Mouse (Mus musculus) forebrain, embryonic 13.5 days (tissue): Measurements from ENCODE around the gene Tmem53. TPM values are rescaled to one million over a fixed set of nuclear protein-coding genes. Genes with fewer than 3 reads are reported as not detected.
"Not testable (repeated sequence)": the region's sequence is repeated elsewhere in the genome, so short reads cannot be mapped to it uniquely, and the experiment has no call there.

Source experiments
- ATAC-seq: fragments of 200-750 bp; cut with Nextera tagmentation; 2 replicates; pipeline ENCODE4 v1.8.0; 2017
- H3K27ac ChIP-seq: fragments of 300-500 bp; sonication (generic); 2 replicates; pipeline ENCODE4 v1.5.1; 2015; ENCODE audit warnings: inconsistent platforms, mild to moderate bottlenecking, moderate library complexity
- H3K27me3 ChIP-seq: fragments of 300-500 bp; sonication (generic); 2 replicates; pipeline ENCODE4 v1.6.1; 2015; ENCODE audit warnings: mild to moderate bottlenecking, inconsistent platforms
- H3K36me3 ChIP-seq: fragments of 300-500 bp; sonication (generic); 2 replicates; pipeline ENCODE4 v1.6.1; 2015; ENCODE audit warnings: mild to moderate bottlenecking, inconsistent platforms; ENCODE audit not compliant: poor library complexity, severe bottlenecking
- H3K4me1 ChIP-seq: fragments of 300-500 bp; sonication (generic); 2 replicates; pipeline ENCODE4 v1.6.1; 2015; ENCODE audit warnings: inconsistent platforms
- H3K4me2 ChIP-seq: fragments of 300-500 bp; sonication (generic); 2 replicates; pipeline ENCODE4 v1.6.1; 2015; ENCODE audit warnings: inconsistent platforms, mild to moderate bottlenecking, moderate library complexity
- H3K4me3 ChIP-seq: fragments of 300-500 bp; sonication (generic); 2 replicates; pipeline ENCODE4 v1.5.1; 2015; ENCODE audit warnings: mild to moderate bottlenecking, inconsistent platforms
- H3K9ac ChIP-seq: fragments of 300-500 bp; sonication (generic); 2 replicates; pipeline ENCODE4 v1.6.1; 2015; ENCODE audit warnings: mild to moderate bottlenecking, inconsistent platforms
- H3K9me3 ChIP-seq: fragments of 300-500 bp; sonication (generic); replicated peaks from 2 replicates; pipeline ENCODE4 v1.6.1; 2016; ENCODE audit warnings: inconsistent platforms
- WGBS: fragments of 180-500 bp; shearing (Covaris S2); methylation state at CpG from one replicate; pipeline ENCODE4 v1.1.7; 2015; 5-methylcytosine and 5-hydroxymethylcytosine counted together
- polyA plus RNA-seq: library from polyadenylated mRNA; unstranded; fragments of >200 nt; fragmentation: Nextera tagmentation; extraction: Ambion mirVana; gene quantifications from 2 replicates; pipeline ENCODE4 v1.2.1, GENCODE M21; 2015

Gene Tmem53
- polyA plus RNA-seq, 1 experiment from 2014 or later, result 6.9 TPM

DNA sequence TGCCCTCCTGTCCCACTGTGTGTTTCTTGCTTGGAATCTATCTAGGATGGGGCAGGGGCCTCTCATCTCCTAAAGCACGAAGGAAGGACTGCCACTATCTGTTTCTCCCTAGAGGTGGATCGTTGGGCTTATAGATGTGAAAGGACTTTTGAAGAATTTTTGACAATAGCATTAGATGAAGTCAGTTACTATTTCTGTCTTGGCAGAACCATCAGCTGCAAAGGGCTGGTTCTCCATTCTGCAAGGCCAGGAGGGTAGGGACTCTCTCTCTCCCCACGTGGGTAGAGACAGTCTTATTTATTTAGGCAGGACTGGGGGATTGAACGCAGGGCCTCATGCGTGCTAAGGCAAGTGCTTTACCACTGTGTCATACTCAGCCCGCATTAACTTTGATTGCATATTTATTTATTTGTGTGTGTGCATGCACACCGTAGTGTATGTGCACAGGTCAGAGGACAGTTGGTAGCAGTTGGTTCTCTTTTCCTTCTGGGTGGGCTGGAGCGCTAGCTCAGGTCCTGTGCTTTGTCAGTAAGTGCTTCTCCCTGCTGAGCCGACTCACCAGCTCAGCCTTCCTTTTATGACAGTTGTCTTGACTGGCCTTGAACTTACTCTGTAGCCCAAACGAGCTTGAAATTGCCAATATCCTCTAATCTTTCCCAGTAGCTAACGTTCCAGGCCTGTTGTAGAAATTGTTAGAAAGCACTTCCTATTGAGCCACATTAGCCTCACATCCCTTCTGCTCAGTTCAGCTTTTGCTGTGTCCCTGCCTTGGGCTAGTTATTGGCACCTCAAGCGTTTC lies 1.7 kb downstream of the Tmem53 start:
- no peak overlapping the region for H3K4me3 ChIP-seq
- 62% methylated on average over 12 of the region's 12 CpGs for WGBS
- no peak overlapping the region for H3K4me2 ChIP-seq
- peaks cover 28% of the 10 kb centered on the region; the same call in 1 of the 2 replicates for H3K4me1 ChIP-seq
- no peak overlapping the region for H3K27ac ChIP-seq
- H3K9ac ChIP-seq, result no peak overlapping the region
- H3K27me3 ChIP-seq, result no peaks in the 10 kb centered on the region
- H3K36me3 ChIP-seq, result no peaks in the 10 kb centered on the region
- no peak for ATAC-seq
- H3K9me3 ChIP-seq, result no peaks in the 10 kb centered on the region

DNA sequence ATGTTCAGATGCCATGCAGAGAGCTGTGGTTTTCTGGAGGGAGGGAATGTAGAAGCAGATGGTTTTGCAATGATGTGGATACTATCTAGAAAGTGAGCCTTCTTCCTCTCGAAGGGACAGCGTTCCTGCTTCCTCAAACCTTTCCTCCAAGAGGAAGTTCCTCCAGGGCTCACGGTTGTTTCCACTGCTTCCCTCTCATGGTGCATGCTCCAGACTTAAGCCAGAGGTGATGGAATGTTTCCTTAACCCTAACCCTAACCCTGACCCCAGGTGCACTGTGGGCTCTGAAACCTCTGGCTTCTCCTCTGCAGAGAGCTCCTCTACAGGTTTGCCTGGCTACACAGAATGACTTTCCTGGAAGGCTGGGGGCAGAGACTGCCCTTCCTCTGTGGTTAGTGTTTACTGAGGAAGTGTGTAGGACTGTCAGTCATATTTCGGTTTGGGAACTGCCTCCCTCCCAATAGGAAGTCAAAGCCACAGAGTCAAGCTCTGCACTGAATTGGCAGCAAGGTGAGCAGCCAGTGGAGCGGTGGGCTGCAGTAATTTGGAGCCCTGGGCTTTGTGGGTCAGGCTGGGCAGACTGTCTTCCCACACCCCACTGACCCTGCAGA lies 2.4 kb downstream of the Tmem53 start:
- Histone ChIP-seq H3K27me3 (no peaks in the 10 kb centered on the region), H3K27ac (no peak overlapping the region), H3K4me1 (peaks cover 28% of the 10 kb centered on the region; the same call in 1 of the 2 replicates), H3K36me3 (no peaks in the 10 kb centered on the region), H3K4me3 (no peak overlapping the region), H3K9me3 (no peaks in the 10 kb centered on the region), H3K4me2 (no peak overlapping the region), H3K9ac (no peak overlapping the region)
- no peak for ATAC-seq
- WGBS, result 65% methylated on average over 5 of the region's 5 CpGs

DNA sequence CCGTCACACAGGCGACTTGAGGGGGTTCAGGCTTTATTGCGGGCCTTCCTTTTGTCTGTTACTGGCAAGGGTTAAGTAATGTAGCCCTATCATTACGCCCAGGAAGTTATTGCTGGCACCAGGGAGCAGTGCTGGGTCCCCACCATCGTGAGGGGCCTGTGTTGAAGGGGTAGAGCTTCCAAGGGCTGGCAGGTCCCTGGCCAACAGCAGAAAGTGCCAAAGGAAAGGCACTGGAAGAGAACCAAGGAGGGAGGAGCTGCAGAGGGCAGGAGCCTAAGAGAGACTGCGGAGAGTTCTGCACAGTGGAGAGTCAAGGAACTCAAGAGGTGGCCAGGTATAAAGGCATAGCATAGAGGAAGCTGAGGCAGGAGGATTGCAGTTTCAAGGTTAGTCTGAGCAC lies 2.9 kb downstream of the Tmem53 start:
- 47% methylated on average over 6 of the region's 6 CpGs for WGBS
- H3K27ac ChIP-seq, result no peak overlapping the region
- no peak overlapping the region for H3K4me3 ChIP-seq
- no peaks in the 10 kb centered on the region for H3K36me3 ChIP-seq
- H3K9ac ChIP-seq, result no peak overlapping the region
- no peak overlapping the region for H3K4me2 ChIP-seq
- no peaks in the 10 kb centered on the region for H3K27me3 ChIP-seq
- peaks cover 28% of the 10 kb centered on the region; the same call in 1 of the 2 replicates for H3K4me1 ChIP-seq
- ATAC-seq, result no peak
- no peaks in the 10 kb centered on the region for H3K9me3 ChIP-seq

DNA sequence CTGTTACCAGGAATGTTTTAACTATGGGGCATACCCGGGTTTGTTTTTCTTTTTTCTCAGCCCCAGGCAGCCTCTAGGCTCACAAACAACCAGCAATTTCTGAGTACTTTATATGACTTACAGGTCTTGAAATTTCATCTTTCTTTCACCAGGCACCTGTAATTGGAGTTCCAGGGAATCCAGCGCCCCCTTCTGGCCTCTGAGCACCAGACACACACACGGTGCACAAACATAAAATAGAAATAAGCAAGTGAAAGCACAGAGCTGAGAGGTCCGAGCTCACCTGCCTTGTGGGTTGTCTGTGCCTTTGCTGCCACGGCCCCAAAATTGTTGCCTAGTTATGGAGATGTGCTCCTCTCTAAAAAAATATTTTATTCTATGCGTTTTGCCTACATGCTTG lies 8.2 kb downstream of the Tmem53 start:
- WGBS, result 78% methylated on average over 6 of the region's 6 CpGs
- H3K27ac ChIP-seq, result not testable (repeated sequence)

DNA sequence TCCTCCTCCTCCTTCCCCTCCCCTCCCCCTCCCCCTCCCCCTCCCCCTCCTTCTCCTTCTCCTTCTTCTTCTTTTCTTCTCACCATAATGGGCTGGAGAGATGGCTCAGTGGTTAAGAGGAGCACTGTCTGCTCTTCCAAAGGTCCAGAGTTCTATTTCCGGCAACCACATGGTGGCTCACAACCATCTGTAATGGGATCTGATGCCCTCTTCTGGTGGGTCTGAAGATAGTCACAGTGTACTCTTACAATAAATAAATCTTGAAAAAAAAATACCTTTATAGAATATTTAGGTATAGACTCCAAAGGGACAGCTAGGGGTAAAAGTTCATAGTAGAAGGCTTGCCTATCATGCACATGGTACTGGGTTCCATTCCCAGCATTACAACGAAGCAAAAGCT lies 9.5 kb downstream of the Tmem53 start:
- H3K36me3 ChIP-seq, result no peaks in the 10 kb centered on the region
- no peak overlapping the region for H3K27ac ChIP-seq
- no peaks in the 10 kb centered on the region for H3K4me1 ChIP-seq
- no peaks in the 10 kb centered on the region for H3K27me3 ChIP-seq
- no peak overlapping the region for H3K9ac ChIP-seq
- H3K4me2 ChIP-seq, result no peak overlapping the region
- no peak for ATAC-seq
- H3K4me3 ChIP-seq, result no peak overlapping the region
- 73% methylated on average over 2 of the region's 2 CpGs for WGBS
- H3K9me3 ChIP-seq, result no peaks in the 10 kb centered on the region

More for the DNA sequence above, 8.2 kb downstream of the Tmem53 start:
- not testable (repeated sequence) for H3K4me1 ChIP-seq, H3K4me2 ChIP-seq, H3K36me3 ChIP-seq, H3K27me3 ChIP-seq, H3K9ac ChIP-seq, ATAC-seq, H3K9me3 ChIP-seq, H3K4me3 ChIP-seq

DNA sequence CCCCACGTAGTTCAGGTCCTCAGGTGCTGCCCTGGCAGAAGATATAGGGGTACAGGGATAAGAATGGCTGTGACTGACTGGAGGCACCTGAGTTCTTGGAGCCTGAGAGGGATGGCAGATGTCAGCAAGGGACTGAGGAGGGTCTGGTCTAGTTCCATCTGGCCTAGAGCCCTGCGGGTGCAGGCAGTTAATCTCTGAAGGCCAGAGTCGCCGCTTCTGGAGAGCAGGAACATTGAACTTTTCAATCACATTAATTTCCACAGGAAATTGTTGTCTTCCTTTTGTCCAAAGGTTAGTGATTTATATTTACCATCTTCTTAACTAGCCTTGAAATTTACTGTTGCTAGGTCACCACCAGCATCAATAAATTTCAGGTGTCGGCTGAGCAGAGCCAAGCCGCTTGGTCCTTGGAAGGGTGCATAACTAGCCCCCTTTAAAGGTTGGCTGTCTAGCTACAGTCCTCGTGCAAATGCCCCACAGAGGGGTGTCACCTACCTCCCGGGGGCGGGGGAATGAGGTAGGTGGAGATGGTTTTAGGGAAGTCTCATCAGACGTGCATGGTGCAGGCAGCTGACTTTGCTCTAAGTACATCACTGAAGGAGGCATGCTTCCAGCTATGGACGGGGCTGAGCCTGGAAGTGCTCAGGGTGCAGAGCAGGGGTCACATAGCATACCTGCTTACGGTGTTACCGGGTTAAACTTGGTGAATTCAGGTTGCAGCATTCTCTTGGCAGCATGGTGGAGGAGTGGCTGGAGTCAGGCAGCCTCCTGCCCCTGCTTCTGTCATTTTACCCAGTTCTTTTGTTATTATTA lies 10.6 kb downstream of the Tmem53 start:
- WGBS, result 80% methylated on average over 13 of the region's 13 CpGs

DNA sequence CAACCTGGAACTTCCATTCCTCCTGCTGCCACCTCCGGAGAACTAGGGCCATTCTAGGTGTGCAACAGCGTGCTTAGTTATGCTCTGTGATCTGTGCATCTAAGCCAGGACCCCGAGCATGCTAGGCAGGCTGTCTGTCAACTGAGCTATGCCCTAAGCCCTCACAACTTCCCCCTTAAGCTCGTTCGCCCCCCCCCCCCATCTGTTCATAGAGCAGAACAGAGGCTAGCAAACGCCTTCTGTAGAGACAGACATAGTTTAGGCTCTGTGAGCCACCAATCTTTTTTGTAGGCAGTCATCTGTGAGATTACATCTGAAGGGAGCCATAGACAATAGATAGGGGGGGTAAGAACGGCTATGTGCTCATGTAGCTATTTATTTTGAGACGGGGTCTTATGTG lies 11.2 kb downstream of the Tmem53 start:
- H3K27ac ChIP-seq, result no peak overlapping the region
- no peaks in the 10 kb centered on the region for H3K36me3 ChIP-seq
- H3K4me1 ChIP-seq, result no peaks in the 10 kb centered on the region
- H3K4me2 ChIP-seq, result no peak overlapping the region
- WGBS, result 55% methylated on average over 8 of the region's 8 CpGs
- ATAC-seq, result no peak
- no peaks in the 10 kb centered on the region for H3K27me3 ChIP-seq
- no peaks in the 10 kb centered on the region for H3K9me3 ChIP-seq
- H3K9ac ChIP-seq, result no peak overlapping the region
- H3K4me3 ChIP-seq, result no peak overlapping the region

More for the DNA sequence above, 10.6 kb downstream of the Tmem53 start:
- Histone ChIP-seq H3K27ac (no peak overlapping the region), H3K27me3 (no peaks in the 10 kb centered on the region), H3K4me2 (no peak overlapping the region), H3K9me3 (no peaks in the 10 kb centered on the region), H3K4me3 (no peak overlapping the region), H3K36me3 (no peaks in the 10 kb centered on the region), H3K9ac (no peak overlapping the region), H3K4me1 (no peaks in the 10 kb centered on the region)
- ATAC-seq, result no peak

DNA sequence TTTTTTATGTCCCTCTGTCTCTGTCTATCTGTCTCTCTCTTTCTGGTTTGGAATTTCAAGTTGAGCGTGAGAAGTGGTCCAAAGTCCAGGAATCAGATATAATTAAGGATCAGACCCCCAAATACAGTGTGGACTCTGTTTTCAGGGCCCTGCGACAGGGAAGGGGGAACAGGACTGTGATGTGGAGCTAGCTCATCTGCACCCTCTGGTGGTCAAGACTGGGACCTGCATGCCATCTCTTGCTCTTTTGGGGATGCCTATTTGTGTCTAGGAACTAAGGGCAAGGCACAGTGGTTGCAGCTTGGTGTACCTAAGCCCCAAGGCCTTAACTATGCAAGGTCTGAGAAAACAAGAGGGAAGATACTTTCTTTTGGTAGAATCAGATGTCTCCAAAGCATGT lies 15.5 kb downstream of the Tmem53 start:
- Histone ChIP-seq H3K27ac (no peak overlapping the region), H3K27me3 (no peaks in the 10 kb centered on the region), H3K4me2 (no peak overlapping the region), H3K4me1 (peaks cover 3% of the 10 kb centered on the region), H3K9ac (no peak overlapping the region), H3K4me3 (no peak overlapping the region), H3K9me3 (no peaks in the 10 kb centered on the region), H3K36me3 (peaks cover 13% of the 10 kb centered on the region)
- 8% methylated on average over 2 of the region's 2 CpGs for WGBS
- ATAC-seq, result no peak

DNA sequence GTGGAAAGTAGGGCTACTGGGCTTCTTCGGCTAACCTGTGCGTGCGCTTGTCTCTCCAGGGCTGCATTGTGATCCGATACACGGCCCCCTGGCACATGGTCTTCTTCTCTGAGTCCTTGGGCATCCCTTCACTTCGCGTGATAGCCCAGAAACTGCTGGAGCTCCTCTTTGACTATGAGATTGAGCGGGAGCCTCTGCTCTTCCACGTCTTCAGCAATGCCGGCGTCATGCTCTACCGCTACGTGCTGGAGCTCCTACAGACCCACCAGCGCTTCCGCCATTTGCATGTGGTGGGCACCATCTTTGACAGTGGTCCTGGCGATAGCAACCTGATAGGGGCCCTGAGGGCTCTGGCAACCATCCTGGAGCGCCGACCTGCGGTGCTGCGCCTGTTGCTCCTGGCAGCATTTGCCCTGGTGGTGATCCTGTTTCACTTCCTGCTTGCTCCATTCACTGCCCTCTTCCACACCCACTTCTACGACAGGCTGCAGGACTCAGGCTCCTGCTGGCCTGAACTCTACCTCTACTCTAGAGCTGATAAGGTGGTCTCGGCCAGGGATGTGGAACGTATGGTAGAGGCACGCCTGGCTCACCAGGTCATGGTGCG lies 16.2 kb downstream of the Tmem53 start:
- Histone ChIP-seq H3K4me1 (peaks cover 9% of the 10 kb centered on the region), H3K27ac (no peak overlapping the region), H3K9me3 (no peaks in the 10 kb centered on the region), H3K9ac (no peak overlapping the region), H3K4me2 (no peak overlapping the region), H3K4me3 (no peak overlapping the region), H3K36me3 (peaks cover 19% of the 10 kb centered on the region), H3K27me3 (no peaks in the 10 kb centered on the region)
- 90% methylated on average over 25 of the region's 25 CpGs for WGBS
- ATAC-seq, result no peak

DNA sequence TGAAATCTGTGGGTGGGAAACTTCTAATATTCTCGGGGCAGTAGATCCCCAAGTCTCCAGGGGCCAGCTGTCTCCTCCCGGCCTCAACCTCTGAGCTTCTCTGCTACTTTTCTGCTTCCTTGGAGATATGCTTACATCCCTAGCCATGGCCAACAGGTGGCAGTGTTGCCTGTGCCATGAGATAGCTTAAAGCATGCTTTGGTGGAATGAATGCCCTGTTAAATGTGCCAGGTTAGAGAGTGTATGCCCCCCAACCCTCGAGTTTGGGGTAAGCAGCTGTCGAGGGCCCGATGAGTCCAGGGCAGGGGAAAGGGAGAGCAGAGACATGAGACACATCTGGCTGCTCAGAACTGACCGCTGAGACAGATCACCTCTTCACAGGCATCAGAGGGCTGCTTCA lies 18.5 kb downstream of the Tmem53 start:
- H3K9ac ChIP-seq, result no peak overlapping the region
- ATAC-seq, result peak; percentile 57
- H3K4me1 ChIP-seq, result peaks cover 14% of the 10 kb centered on the region
- WGBS, result 10% methylated on average over 6 of the region's 6 CpGs
- H3K4me2 ChIP-seq, result no peak overlapping the region
- peaks cover 10% of the 10 kb centered on the region for H3K9me3 ChIP-seq
- peaks cover 42% of the 10 kb centered on the region for H3K36me3 ChIP-seq
- H3K27me3 ChIP-seq, result no peaks in the 10 kb centered on the region
- H3K27ac ChIP-seq, result no peak overlapping the region; the same call in 1 of the 2 replicates
- no peak overlapping the region for H3K4me3 ChIP-seq

DNA sequence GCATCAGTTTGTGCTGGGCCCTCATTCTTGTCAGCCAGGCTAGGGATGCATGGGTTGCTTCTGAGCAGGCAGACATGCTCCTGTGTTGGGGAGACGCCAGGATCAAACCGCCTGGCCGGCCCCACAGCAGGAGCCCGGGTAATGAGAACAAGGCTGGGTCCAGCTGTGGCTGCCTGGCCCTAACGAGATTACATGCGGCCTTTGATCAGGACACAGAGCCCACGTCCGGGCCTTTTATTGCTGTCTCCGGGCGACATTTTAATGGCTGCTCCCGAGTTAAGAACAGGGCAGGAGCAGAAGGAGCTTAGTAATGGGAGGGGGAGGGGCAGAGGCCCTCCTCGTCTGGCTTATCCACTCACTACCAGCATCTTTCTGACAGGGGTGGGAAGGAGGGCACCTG lies 20.7 kb downstream of the Tmem53 start:
- Histone ChIP-seq H3K4me1 (peaks cover 14% of the 10 kb centered on the region), H3K9ac (peak overlapping the region; percentile 27; the same call in 1 of the 2 replicates), H3K27ac (peak overlapping the region; percentile 41), H3K4me2 (no peak overlapping the region), H3K36me3 (peaks cover 64% of the 10 kb centered on the region), H3K4me3 (no peak overlapping the region), H3K9me3 (peaks cover 10% of the 10 kb centered on the region), H3K27me3 (no peaks in the 10 kb centered on the region)
- ATAC-seq, result peak; percentile 50; the same call in 1 of the 2 replicates
- WGBS, result 3% methylated on average over 12 of the region's 12 CpGs

DNA sequence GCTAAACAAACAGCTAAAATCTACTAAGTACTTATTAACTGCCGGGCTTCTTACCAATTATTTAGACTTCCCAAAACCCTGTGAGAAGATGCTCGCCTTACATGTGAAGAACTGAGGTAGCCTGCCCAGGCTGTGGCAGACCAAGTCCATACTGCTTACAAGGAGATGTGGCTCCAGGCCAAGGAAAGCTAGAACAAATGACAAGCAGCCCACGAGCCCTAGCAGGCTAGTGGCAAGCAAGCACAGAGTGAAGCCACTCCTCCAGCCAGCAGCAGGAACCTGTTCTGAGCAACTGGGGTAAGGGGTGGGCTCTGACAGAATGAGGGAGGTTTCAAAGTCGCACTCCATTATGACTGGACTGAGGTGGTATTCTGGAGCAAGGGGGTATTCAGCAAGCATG lies 23.0 kb downstream of the Tmem53 start:
- Histone ChIP-seq H3K36me3 (peaks cover 86% of the 10 kb centered on the region), H3K4me2 (no peak overlapping the region), H3K9ac (no peak overlapping the region), H3K9me3 (peaks cover 10% of the 10 kb centered on the region), H3K27me3 (no peaks in the 10 kb centered on the region), H3K27ac (no peak overlapping the region), H3K4me1 (peaks cover 14% of the 10 kb centered on the region), H3K4me3 (no peak overlapping the region)
- no peak for ATAC-seq
- WGBS, result 88% methylated on average over 4 of the region's 4 CpGs
